Mouse (Mus musculus): ENCODE data around the gene Psma3.

DNA sequence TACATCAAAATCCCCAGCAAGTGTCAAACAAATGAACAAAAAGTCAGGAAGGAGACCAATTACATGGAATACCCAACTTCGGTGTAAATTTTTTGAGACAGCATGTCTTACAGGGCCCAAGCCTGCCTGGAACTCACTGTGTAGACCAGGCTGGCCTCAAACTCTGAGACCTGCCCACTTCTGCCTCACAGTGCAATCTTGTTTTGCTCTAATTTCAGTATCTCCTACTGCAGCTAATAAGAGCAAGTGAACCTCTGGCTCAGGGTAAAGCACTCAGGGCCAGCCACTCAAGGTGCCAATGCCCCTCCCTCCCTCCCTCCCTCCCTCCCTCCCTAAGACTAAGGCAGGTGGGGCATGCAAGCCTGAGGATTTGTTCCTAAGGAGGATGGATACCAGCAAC lies 25.9 kb downstream of the Psma3 start:
- no peak for TF ChIP-seq CTCF (IDR thresholded peaks at IDR 0.05 in 2 of 3, conservative IDR thresholded peaks at IDR 0.05 in 1 of 3; ENCODE audit: control insufficient read depth in 1 of 3, insufficient read depth in 1 of 3, low read depth in 2 of 3, low read length in 3 of 3, poor library complexity in 1 of 3, severe bottlenecking in 1 of 3)
- no peak for TF ChIP-seq TAL1 (IDR thresholded peaks at IDR 0.05; ENCODE audit: low read length)
- TF ChIP-seq USF2 (IDR thresholded peaks at IDR 0.05; ENCODE audit: borderline replicate concordance in 1 of 2, insufficient read depth in 1 of 2, low read depth in 1 of 2, low read length in 2 of 2) = no peak
- TF ChIP-seq RAD21 (IDR thresholded peaks at IDR 0.05; ENCODE audit: low read depth, low read length) = no peak
- no peak for TF ChIP-seq RCOR1 (IDR thresholded peaks at IDR 0.05; ENCODE audit: low read depth, low read length)
- TF ChIP-seq SMC3 (IDR thresholded peaks at IDR 0.05; ENCODE audit: low read depth, low read length) = no peak
